Mouse (Mus musculus): Measurements from ENCODE around the gene Ctnna3.

GRCm38 (mm10) chr10:63851946-63852345 lies 422.0 kb downstream of the Ctnna3 start:
- no peak for TF ChIP-seq HCFC1 (IDR thresholded peaks at IDR 0.05; ENCODE audit: low read depth, low read length)
- no peak for TF ChIP-seq POLR2A (IDR thresholded peaks at IDR 0.05; ENCODE audit: control insufficient read depth in 1 of 2, insufficient read depth in 1 of 2, low read depth in 1 of 2, low read length in 2 of 2, poor library complexity in 1 of 2)
- TF ChIP-seq CTCF (IDR thresholded peaks at IDR 0.05 in 2 of 3, conservative IDR thresholded peaks at IDR 0.05 in 1 of 3; ENCODE audit: control insufficient read depth in 1 of 3, insufficient read depth in 1 of 3, low read depth in 2 of 3, low read length in 3 of 3, poor library complexity in 1 of 3, severe bottlenecking in 1 of 3) = no peak
- TF ChIP-seq MAFK (IDR thresholded peaks at IDR 0.05; ENCODE audit: borderline replicate concordance, low read depth, low read length) = no peak
- no peak for TF ChIP-seq POLR2AphosphoS2 (IDR thresholded peaks at IDR 0.05; ENCODE audit: low read length)
